Mouse (Mus musculus) spleen, adult 18-20 months (tissue): ENCODE data around the gene Slc35e4.
"Not testable (repeated sequence)": the region's sequence is repeated elsewhere in the genome, so short reads cannot be mapped to it uniquely, and the experiment has no call there.

ENCODE experiments used
- DNase-seq, 2 experiments: peaks; one replicate each; pipeline ENCODE4 v3.0.0; 2022; ENCODE audit warnings: mixed read lengths in 2 of 2

The Slc35e4 gene

GRCm38 (mm10) chr11:3914109-3914840 is at the start of gene Slc35e4:
Gene Slc35e4 (minus strand): TSS chr11:3914664.
- DNase-seq, result peak; percentile 49 to 81

GRCm38 (mm10) chr11:3963610-3964415 is 49.3 kb upstream of the Slc35e4 start, which contains the start of gene Pes1:
Gene Pes1 (plus strand): TSS chr11:3963975.
- DNase-seq, result peak; percentile 63 to 70

GRCm38 (mm10) chr11:3963155-3963554 is 48.7 kb upstream of the Slc35e4 start:
- no peak for DNase-seq

- DNase-seq, result peak in 1 of 2 experiments; percentile 0
Observed at GRCm38 (mm10) chr11:3961761-3962160, 47.3 kb upstream of the Slc35e4 start.

- no peak for DNase-seq
Observed at GRCm38 (mm10) chr11:3960901-3961300, 46.4 kb upstream of the Slc35e4 start.

DNA sequence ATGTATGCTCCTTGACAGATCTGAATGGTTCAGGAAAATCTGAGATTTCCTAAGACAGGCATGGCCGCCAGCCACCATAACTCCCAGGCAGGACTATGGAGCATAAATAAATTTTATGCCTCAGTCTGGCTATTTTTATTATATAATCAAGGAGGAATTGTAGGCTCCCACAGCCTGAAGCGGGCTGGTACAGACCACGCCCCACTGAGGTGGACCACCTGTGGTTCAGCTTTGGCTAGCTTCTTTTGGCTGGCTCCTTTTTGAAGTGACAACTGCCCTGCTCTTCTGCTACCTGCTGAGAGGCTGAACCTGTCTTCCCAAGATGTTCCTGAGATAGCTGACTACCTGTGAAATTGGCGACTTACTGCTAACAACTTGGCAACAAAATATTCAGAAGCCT is 40.9 kb upstream of the Slc35e4 start:
- not testable (repeated sequence) for DNase-seq

GRCm38 (mm10) chr11:3954876-3955275 is 40.4 kb upstream of the Slc35e4 start:
- DNase-seq, result not testable (repeated sequence)

DNA sequence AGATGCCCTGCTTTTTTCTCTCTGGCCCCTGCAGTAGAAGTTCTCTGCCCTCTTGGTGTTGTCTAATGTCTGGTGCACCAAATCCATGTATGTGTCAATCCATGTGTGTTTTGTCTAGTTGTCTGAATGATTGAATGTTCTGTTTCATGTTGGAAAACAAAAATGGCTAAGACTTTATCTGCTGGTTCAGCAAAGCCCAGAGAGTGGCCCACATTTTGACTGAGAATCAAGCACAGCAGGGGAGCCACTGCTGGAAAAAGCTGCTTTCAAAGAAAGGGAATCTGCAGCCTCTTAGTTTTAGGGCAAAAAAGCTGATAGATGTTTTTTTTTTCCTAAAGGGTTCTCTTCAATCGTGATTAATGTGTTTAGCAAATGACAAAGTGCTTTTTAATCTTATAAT is 31.9 kb upstream of the Slc35e4 start:
- DNase-seq, result no peak

- no peak for DNase-seq
Observed at GRCm38 (mm10) chr11:3941371-3941770, 26.9 kb upstream of the Slc35e4 start.

- no peak for DNase-seq
Observed at GRCm38 (mm10) chr11:3937321-3937874, 22.9 kb upstream of the Slc35e4 start.

DNA sequence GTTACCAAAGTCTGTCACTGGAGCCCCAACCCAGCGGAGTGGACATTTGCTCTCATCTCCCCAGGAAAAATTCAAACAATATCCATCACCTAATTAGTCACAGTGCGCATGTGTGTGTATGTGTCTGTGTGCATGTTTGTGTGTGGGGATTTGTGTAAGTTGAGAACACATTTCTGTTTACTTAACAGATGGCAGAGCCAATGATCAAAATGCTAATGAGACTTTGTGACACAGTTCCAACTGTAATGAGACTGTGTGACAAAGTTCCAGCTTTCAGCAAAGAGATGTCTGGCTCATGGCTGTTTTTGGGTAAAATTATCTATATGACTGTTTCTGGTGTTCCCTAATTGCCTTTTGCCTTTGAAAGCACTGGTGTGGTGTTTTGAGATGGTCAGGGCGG is 21.9 kb upstream of the Slc35e4 start:
- no peak for DNase-seq

DNA sequence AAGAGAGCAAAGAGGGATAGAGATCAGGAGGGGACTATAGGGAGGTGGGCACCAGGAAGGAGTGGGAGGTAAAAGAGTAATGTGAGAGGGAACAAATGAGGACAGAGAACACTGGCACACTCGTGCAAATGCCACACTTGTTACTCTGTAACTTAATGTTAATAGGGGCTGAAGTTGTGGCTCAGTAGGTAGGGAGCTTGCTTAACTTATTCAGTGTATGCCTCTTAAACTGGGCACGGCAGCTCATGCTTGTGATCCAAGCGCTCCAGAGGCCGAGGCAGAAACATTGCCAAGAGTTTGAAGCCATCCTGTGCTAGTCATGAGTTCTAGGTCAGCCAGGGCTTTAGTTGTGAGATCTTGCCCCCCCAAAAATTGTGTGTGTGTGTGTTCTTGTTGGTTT is 20.7 kb upstream of the Slc35e4 start:
- DNase-seq, result no peak

DNA sequence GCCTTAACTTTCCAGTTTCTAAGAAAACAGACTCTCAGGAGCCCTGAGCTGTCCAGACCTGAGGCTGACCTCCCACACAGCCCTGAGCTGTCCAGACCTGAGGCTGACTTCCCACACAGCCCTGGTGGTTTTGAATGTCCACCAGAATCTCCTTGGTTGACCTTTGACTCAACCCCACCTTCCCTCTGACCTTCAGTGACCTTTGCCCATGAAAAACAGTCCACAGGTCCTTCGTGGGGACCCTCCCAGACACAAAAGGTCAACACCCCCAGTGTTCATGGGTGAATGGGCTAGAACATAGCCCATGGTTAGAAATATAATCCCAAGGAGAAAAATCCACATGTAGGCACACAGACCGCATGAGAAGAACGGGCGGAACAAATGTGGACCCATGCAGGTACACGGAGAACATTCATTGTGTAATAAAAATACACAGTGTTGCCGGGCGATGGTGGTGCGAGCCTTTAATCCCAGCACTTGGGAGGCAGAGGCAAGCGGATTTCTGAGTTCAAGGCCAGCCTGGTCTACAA is 19.4 kb upstream of the Slc35e4 start:
- no peak for DNase-seq

GRCm38 (mm10) chr11:3931511-3932211 is 17.2 kb upstream of the Slc35e4 start, which contains the start of gene Tcn2:
Gene Tcn2 (minus strand): TSS chr11:3932159.
- DNase-seq, result peak; percentile 69 to 72

- DNase-seq, result no peak
Observed at GRCm38 (mm10) chr11:3930931-3931330, 16.5 kb upstream of the Slc35e4 start.

GRCm38 (mm10) chr11:3930019-3930418 is 15.6 kb upstream of the Slc35e4 start:
- DNase-seq, result no peak

DNA sequence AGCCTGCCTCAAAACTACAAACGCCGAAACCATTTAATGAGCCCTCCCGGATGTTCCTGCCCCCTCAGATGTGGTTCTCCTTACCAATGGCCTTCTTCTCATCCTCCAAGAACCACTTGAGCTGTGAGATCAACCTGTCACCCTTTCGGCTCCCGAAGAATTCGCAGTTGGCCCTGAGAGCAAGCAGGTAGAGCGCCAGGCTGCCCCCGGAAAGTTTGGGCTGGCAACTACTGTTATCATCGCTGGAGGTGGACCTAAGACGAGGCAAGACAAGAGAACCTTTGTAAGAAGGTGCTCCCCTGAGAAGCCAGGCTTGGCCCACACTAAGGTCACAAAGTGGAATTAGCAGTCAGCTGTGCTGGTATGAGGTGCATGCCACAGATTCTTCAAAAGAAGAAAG is 11.5 kb upstream of the Slc35e4 start:
- no peak for DNase-seq

GRCm38 (mm10) chr11:3922731-3923130 is 8.3 kb upstream of the Slc35e4 start:
- DNase-seq, result no peak

DNA sequence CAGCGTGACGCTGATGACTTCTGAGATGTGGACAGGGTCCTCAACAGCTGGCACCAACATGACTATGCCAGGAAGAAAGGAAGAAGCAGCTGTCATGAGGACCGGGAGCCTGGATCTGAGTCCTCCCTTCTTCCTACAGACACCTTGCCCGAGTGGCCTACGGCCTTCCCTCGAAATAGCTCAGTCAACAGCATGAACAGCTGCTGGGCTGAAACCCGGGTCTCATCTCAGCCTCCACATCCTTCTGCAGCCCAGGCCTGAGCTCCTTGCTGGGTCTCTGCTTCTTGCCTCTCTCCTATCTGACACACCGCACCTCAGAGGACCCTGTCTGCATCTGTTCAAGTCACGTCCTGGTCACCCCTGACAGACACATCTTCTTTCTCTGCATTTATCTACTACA is 7.7 kb upstream of the Slc35e4 start:
- DNase-seq, result no peak

DNA sequence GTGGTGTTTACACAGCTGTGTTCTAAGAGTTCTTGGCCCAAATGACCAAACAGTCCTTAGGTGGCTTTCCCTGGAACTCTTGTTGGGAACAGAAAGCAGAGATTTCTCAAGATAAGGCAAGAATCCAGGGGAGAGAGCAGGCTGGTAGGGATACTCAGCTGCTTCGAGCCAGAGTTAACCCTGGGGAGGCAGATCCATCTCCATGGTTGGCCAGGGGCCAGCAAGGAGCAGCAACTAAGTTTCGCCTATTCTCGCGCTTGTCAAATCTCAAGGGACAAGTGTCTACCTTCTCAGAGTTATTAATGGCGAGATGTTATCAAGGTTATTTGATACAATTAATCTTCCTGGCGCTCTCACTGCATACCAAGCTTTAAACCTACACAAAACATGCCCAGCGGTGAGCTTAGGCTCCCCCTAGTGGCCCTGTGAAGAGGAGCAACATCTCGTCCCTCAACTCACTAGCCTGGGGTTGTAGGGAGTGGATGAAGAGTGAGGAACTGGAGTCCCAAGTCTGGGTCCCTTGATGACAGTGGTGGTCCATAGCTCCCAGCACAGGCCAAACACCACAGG is 6.9 kb upstream of the Slc35e4 start:
- peak in 1 of 2 experiments; percentile 56 for DNase-seq

DNA sequence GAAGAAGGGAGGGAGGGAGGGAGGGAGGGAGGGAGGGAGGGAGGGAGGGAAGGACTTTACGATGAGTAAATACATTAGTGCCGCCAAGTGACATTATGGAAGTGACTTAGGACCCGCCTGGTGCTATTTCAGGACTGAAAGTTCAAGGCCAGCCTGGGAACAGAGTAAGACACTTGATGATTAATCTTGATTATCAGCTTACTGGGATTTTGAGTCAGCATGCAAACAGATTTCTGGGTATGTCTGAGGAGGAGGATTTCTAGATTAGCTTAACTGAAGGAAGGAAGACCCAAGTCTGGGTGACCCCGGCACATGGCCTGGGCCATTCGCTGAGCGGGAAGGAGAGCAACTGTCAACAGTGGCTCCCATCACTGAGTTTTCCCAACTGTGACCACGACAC is 6.0 kb upstream of the Slc35e4 start:
- no peak for DNase-seq

DNA sequence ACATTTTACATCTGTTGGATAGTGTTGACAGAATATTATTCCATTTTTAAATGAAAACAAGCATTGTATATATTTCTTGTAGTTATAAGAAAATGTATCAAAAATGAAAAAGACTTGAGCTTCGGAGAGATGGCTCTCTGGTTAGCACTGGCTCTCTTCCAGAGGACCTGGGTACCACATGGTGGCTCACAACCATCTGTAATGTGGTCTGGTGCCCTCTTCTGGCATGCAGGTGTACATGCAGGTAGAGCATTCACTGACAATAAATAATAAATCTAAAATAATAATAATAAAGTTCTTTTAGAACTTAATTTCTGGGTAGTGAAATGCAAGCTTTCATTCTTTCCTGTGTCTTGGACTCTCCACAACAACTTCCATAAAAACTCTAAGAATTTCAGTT is 4.3 kb upstream of the Slc35e4 start:
- DNase-seq, result no peak
